Mouse (Mus musculus) adrenal gland, adult 8-10 months (tissue): Measurements from ENCODE around the gene Luzp1. TPM values are rescaled to one million over a fixed set of nuclear protein-coding genes. Genes with fewer than 3 reads are reported as not detected.

Source experiments
- DNase-seq: peaks from one replicate; pipeline ENCODE4 v3.0.0; 2022
- total RNA-seq, 4 experiments: library from RNA; stranded (reverse); gene quantifications; 2 replicates each; pipeline ENCODE4 v1.2.4; 2022

The Luzp1 gene
- total RNA-seq, 4 experiments from 2014 or later: 26.4 to 46.4 (median 40.1) TPM

DNA sequence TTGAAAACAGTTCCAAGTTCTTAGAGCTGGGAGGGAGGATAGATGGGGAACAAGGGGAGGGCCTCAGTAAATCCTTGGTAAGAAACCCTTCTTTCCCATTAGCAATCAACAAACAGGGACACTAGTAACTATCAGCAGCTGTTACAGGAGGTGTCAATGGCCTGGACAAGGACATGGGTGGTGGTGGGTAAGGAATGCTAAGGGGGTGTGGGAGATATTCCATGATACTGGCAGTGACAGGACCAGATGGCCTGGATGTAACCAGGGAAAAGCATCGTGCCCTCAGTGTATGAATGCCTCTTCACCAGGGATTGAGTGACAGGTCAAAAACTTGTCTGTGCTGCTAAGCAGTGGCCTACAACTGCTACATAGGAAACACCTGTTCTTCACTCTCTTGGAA, 83.5 kb downstream of the Luzp1 start:
- DNase-seq: no peak

DNA sequence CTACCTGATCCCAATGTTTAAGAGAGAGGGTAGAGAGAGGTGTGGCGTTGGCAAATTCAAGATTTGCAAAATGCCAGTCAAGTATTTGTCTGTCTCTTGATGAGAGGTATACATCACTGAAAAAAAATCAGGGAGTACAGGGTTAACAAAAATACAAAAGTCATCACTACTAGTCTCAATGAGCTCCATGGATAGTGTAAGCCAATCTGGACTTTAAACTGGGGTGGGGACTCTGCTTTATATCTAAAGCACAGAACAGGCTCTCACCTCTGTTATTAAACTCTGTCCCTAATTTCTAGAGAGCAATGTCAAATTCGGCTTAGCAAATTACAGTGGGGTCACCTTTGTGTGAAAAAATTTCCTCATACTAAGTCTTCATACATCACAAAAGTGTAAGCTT, 88.1 kb downstream of the Luzp1 start:
- DNase-seq: no peak

DNA sequence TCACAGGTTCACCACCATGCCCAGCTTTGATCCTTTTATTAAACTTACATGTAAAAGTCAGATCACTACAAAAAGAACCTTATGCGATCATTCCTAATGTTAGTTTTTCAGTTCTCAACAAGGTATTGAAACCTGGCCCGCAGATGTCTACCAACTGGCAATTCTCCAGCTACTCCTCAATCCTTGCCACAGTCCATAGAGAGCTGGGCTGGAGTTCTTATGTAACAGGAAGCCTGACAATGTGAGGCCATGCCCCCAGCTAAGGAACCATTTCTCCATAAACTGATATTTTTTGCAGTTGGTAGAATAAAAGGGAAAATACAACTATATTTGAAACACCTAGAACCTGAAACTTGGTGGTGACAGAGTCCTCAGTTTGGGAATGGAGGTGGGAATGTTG, 90.1 kb downstream of the Luzp1 start:
- DNase-seq: no peak

DNA sequence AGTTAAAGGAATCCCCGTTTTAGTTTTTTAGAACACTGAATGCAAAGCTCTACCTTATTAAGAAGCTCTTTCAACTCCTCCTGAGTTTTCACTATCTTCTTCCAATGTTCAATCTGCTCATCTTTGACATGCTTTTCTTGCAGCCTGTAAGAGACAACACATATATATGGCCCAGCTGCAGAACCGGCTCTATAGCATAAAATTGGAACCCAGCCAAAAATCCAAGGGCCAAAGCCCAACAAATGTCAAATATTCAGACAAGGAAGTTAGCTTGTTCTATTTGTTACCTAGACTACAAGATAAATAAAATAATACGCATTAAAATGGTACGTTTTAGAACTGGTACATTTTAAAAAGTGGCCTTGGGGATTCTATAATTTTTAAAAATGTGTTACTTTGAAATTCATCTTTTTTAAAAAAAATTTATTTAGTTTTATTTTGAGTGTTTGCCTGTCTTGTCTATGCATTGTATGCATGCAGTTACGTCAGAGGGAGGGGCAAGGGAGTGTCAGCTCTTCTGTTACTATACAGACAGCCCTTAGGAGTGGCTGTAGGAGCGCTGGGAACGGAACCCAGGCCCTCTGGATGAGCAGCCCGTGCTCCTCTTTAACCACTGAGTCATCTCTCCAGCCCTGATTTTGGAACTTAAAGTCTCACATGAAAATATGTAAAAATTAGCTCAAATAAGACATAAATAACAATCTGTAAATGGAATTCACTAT, 90.9 kb downstream of the Luzp1 start:
- no peak for DNase-seq

DNA sequence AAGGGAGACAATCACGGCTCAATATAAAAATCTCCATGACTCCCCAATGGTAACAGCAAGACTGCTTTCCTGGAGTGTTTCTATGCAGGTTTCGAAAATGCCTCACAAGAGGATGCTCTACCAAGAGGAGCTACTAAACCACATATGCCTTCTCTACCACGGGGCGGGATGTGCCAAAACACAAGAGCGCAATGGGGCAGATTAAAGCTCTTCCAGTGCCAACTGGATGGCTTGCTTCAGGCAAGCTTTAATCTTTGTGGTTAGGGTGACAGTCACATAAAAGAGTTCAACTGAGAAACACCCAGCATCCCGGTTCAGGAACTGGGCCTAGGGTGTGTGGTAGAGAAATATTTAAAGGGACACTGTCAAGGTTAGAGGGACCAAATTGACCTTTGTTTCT, 93.2 kb downstream of the Luzp1 start:
- DNase-seq: no peak

DNA sequence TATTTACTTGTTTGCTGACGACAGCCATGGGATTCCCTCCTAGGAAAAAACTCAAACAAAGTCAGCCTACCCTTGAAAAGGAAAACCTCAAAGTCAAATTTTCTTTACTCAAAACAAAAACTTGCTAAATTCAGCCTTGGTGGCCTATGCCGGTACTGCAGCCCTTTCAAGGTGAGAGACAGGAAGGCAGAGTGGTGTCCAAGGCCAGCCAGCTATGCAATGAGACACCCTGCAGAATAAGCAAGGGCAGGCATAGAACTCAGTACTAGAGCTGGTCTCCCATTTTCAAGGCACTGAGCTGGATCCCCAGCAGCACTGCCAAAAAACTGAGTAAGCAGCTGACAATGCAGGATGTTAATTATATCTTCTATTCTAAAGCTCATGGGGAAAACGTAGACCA, 99.1 kb downstream of the Luzp1 start:
- DNase-seq: peak; percentile 73

DNA sequence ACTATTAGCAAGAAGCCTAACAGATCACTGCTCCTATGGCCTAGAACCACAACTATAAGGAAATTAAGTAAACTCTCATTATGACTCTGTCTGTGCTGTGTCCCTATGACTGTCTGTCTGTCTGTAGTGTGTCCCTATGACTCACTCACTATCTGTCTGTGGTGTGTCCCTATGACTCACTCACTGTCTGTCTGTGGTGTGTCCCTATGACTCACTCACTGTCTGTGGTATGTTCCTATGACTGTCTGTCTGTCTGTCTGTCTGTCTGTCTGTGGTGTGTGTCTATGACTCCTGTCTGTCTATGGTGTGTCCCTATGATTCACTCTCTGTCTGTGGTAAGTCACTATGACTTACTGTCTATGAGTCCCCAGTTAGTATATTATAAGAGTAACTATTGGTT, 100.4 kb downstream of the Luzp1 start:
- no peak for DNase-seq

DNA sequence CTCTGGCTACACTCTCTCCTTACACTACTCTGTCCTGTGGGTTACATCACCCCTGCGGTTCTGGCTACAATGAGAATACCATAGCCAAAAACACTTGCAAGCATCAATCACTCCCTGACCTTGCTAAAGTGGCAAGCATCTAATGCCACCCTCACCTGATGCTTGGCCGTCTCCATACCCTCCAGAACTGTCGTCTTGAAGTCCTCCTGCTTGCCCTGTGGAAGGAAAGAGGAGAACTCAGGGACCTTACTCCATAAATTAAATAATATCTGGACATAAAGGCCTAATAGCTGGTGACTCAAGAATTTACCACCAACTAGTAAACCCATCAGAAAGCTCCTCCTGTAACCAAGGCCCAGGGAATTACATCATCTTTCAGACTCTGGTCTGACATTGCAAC, 112.3 kb downstream of the Luzp1 start:
- peak; percentile 32 for DNase-seq

DNA sequence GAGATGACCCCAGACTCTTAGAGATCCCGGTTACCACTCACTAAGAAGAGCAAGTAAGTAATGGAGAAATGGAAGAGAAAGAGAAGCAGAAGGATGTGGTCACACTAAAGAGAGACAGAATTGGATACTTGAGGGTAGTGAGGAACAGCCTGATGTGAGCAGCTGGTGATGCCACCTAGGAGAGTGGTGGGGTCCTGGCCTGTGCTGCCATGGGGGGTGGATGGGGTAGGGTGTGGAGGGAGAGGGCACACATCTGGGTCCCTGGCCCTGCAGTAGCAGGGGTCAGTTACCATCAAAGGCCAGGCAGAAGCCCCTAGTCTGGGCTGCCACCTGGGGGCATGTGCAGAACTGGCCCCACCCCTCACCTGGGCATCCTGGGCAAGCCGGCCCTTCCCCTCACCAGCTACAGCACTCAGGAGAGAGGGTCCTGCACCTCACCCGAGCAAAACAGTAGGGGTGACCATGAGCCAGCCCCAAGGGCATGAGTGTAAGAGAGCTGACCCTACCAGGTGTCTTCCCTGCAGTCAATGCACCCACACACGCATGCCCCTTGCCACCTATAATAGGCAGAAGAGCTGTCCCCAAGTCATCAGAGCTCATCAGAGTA, 117.8 kb downstream of the Luzp1 start:
- no peak for DNase-seq

DNA sequence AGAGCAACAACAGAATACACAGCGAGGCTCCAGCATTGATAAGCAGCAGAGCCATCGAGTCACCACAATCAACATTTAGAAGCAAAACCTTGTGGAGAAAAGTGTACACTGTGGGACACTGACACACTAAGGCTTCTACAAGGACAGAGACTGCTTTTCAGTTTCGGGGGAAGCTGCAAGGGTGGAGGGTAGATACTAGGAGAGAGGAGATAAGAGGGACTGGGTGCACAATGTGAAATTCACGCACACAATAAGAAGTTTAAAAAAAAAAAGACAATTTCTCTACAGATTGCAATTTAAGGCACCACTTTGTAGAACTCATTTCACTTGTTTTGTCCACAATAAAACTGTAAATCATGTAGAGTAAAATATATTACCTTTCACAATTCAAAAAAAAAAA, 118.4 kb downstream of the Luzp1 start:
- no peak for DNase-seq

DNA sequence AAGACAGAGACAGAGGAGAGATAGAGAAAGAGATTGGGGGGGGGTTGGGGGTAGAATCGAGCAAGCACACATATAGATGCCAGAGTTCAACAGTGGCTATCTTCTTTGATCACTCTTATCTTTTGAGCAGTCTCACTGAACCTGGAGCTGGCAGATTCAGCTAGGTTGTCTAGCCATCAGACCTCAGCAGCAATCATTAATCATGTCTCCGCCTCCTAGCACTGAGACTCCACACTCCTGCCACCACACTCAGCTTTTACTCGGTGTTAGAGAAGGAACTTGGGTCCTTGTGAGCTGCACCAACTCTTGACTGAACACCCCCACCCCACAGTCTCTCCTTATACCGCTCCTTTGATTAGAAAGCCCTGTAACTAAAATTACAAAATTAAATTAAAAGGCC, 122.5 kb downstream of the Luzp1 start:
- DNase-seq: no peak

DNA sequence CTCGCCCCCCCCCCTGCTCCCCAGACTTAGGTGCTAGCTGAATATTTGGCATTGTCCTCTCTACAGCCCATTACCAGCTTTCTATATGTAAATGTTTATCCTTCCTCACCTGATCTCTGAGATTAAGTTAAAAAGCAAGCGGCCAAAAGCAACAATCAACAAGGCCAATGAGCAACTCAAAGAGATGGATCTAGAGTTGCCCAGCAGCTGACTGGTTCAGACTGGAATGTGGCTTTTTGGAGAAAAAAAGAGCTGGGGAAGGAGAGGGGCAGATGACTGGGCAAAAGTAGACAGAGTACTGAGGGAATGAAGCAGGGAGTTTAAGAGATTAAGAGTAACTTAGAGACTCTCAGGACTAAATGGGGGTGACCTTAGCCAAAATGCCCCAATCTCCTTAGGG, 124.4 kb downstream of the Luzp1 start:
- DNase-seq: no peak

DNA sequence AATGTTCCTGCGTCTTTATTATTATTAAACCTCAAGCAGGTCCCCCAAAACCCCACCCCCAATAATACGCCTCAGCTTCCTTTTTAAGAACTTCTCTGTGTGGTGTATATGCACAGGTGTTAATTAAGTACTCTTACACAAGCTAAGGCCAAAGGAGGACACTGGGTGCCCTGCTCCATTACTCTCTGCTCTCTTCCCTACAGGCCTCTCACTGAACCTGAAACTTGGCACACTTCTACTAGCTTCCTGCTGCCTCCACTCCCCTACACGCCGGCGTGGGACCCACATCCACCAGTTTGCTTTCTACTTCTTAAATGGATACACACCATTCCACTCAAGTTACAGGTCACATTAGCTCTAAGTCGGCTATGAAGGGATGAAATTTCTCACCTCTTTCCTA, 125.7 kb downstream of the Luzp1 start:
- no peak for DNase-seq

DNA sequence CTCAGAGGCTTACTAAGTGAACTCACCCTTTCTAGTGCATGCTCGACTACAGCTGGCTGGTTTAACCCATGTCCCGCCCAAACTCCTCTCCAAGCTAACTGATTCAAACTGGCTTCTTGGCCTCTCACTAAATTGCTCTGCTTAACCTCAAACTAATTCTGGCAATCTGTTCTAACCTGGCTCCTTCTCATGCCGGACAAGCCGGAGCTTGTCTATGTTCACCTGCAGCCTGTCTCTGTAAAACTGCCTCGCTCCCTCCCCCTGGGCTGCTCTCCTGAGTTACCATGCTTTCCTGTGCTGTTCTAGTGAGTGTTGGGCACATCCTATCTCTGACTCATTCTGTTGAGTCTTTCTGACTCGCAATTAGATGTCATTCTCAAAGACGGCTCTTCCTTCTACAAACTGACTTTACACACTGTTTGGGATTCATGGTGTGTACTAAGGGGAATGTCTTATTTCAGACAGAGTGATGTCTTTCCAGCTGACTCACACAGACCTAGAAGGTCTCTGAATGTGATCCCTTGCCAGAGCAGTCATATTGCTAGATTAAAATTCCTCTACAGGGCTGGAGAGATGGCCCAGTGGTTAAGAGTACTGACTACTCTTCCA, 128.8 kb downstream of the Luzp1 start:
- DNase-seq: no peak

DNA sequence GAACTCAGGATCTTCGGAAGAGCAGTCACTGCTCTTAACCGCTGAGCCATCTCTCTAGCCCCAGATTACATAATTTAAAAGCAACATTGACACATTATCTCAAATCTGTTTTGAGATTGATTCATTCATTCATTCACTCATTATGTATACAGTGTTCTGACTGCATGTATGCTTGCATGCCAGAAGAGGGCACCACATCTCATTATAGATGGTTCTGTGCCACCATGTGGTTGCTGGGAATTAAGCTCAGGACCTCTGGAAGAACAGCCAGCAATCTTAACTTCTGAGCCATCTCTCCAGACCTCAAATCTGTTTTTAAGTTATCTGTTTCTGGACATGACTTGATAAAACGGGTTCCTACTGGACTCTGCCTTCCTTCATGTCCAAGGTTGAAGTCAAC, 130.3 kb downstream of the Luzp1 start:
- DNase-seq: no peak

DNA sequence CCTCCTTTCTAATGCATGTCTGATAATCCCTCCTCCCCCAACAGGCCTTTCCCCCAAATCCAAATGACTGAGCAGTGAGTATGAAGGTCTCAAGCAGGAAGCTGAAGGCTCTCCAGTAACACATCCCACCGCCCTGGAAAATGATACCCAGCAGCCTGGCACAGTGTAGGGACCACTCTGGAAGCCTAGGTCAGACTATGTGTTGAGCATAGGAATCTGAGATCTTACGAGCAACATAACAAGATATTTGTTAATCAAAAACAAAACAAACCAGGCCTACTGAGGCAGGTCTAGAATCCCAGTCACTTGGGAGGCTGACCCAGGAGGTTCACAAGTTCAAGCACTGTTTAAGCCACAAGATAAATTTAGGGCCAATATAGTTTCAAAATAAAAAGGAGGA, 131.0 kb downstream of the Luzp1 start:
- no peak for DNase-seq

DNA sequence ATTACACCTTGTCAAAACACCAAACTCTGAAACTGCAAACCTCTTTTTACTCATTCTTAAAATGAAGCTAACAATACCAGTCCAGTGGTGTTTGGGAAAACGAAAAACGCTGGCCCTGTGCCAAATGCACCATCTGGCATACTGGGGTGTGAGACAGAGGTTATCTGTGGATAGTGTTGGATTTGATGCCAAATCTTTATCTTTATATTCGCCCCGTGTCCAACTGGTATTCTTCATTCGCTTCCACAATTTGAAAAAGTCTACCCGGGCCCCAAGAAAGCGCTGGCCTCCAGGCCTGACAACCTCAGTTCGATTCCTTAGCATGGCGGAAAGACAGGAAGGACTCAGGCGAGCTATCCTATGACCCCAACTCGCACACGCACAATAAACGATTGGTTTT, 131.9 kb downstream of the Luzp1 start:
- peak; percentile 32 for DNase-seq

DNA sequence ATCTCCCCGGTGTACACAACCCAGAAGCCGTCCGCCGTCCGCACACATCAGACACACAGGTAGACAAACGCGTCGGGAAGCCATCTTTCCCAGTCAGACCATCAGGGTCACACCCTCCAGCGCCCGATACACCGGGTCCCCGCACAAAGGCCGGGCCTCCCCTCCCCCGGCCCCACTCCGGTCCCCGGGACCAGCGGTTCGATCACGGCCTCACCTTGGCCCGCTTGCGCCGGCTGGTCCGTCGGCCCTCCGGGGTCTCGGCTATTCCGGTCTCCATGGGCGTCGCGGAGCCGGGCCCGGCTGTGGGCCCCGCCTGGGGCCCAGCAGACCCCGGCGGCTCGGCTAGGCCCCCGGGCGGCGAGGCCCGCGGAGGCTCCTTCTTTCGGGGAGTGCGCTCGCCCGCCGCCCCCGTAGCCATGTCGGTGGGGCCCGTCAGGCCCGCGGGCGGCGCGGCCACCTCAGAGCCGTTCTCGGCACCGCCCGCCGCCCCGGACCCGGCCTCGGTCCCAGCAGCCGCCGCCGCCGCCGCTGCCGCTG, 132.5 kb downstream of the Luzp1 start:
- peak; percentile 26 for DNase-seq

DNA sequence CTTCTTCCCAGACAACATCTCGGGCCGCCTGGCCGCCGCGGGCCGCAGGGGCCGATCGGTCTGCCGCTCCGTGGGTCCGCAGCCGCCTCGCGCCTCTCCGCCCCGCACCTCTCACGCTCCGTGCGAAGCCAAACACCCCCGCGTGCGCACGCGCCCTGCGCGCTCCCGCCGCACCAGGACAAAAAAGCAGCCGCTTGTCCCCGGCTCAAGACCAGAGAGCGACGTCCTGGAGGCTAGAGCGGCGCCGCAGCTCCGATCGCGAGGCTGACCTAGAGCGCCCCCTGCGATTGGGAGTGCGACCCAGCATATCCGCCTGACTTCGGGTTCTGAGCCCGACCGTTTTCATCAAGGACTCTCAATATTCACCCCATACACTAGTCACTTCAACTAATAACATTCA, 133.0 kb downstream of the Luzp1 start, which contains the start of gene Kdm1a:
TSS of gene Kdm1a (minus strand) at position 156 of the 400 bp plus-strand sequence.
- peak; percentile 90 for DNase-seq
